Mouse (Mus musculus) gastrocnemius, adult 2 months (tissue): ENCODE measurements around the gene Ank2. TPM values are rescaled to one million over a fixed set of nuclear protein-coding genes. Genes with fewer than 3 reads are reported as not detected.
"Not testable (repeated sequence)": the region's sequence is repeated elsewhere in the genome, so short reads cannot be mapped to it uniquely, and the experiment has no call there.

Source experiments
- DNase-seq: peaks from one replicate; pipeline ENCODE4 v3.0.0; 2022
- H3K27ac ChIP-seq: fragments of 200-600 bp; 2 replicates; pipeline ENCODE4 v1.8.1; 2022; ENCODE audit warnings: mild to moderate bottlenecking
- H3K4me3 ChIP-seq: fragments of 200-600 bp; 2 replicates; pipeline ENCODE4 v1.8.1; 2022; ENCODE audit warnings: mild to moderate bottlenecking, moderate library complexity
- CTCF ChIP-seq: fragments of 200-600 bp; IDR thresholded peaks from 2 replicates; pipeline ENCODE4 v1.8.1; 2022; ENCODE audit warnings: antibody characterized with exemption, mild to moderate bottlenecking, moderate library complexity
- intact Hi-C: fragments of 180-260 bp; cut with DNase I; formaldehyde crosslinking; loops from one replicate; pipeline ENCODE4 v1.15.1; 2025
- total RNA-seq, 2 experiments: library from RNA; stranded (reverse); gene quantifications; 2 replicates each; pipeline ENCODE4 v1.2.3; 2021

Ank2 gene
- total RNA-seq, 2 experiments from 2014 or later: 94.5 to 154 TPM

DNA sequence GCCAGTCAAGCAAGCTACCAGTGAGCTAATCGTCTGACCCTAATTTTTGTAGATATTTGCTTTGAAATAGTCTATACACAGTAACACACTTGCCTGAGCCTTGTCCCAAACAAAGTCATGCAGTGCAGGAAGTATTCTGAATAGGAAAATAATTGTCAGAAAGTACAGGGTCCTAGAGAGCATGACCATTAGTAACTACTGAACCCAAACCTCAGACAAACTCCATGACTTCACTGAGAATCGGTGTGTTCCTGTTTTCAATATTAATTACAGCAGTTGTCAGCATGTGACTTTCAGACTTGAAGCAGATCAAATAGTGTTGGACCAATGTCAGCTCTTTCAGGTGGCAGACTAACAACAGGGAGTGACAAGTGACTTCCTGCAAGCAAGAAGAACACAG, 14.5 kb upstream of the Ank2 start:
- Histone ChIP-seq H3K4me3 (no peak overlapping the region), H3K27ac (no peak overlapping the region)
- no peak for DNase-seq
- intact Hi-C loops: no loop called here
- no peak for TF ChIP-seq CTCF

DNA sequence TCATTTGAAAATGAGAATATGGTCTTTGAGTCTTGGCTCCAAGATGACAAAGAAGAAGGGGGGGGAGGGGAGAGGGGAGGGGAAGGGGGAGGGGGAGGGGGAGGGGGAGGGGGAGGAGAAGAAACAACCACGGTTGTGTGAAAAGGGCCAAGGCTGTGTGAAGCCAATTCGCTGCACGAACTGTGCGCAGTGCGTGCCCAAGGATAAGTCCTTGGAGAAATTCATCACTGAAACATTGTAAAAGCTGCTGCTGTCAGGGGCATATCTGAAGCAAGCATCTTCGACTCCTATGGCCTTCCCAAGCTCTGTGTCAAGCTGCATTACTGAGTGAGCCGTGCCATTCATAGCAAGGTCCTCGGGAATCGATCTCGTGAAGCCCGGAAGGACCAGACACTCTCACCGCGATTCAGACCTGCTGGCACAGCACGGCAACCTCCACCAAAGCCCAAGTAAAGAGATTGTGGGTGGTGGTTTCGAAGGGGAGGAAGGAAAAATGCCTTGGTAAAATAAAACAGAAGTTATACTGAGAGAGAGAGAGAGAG, 13.7 kb upstream of the Ank2 start:
- DNase-seq: no peak
- Histone ChIP-seq H3K4me3 (no peak overlapping the region), H3K27ac (no peak overlapping the region)
- TF ChIP-seq CTCF: no peak
- intact Hi-C loops: no loop called here

DNA sequence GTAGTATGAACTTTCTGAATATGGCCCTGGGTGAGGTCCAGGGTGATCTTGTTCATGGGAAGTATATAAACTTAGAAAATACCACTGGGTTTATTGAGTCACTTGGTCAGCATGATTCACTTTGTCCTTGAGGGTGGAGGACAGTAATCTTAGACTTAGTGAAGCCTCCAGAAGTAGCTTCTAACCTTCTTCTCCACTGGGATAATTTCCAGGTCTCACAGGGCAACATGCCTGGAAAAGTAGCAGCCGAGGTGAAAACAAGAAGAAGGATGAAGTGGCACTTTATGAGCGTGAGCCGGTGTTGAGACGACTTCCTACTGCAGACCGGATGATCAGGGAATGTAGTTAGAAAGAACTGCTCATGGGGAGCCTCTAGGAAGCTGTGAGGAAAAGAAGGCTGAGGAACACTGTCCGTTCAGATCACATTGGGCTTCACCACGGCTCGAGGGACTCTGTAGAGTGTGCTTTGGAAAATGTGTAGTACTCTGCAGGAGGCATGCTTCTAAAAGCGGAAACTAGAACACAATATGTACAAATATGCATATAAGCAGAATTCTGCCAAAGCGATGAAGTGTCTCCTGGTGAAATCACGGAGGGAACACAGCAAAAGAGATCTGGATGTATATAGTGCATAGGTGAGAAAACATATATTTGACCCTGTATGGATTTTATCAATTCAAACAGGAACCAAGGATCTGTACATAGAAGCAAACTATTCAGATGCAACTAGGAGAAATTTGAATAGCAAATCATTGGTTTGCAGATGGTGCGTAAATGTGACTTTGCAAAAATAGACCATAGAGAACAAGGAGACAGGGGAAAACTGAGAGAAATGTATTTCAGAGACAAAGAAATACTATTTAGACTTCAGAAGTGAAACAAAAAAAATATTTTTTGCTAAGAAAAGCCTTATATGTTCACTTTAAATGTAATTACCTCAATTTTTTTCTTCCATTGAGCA, 12.9 kb upstream of the Ank2 start:
- intact Hi-C loops: no loop called here

DNA sequence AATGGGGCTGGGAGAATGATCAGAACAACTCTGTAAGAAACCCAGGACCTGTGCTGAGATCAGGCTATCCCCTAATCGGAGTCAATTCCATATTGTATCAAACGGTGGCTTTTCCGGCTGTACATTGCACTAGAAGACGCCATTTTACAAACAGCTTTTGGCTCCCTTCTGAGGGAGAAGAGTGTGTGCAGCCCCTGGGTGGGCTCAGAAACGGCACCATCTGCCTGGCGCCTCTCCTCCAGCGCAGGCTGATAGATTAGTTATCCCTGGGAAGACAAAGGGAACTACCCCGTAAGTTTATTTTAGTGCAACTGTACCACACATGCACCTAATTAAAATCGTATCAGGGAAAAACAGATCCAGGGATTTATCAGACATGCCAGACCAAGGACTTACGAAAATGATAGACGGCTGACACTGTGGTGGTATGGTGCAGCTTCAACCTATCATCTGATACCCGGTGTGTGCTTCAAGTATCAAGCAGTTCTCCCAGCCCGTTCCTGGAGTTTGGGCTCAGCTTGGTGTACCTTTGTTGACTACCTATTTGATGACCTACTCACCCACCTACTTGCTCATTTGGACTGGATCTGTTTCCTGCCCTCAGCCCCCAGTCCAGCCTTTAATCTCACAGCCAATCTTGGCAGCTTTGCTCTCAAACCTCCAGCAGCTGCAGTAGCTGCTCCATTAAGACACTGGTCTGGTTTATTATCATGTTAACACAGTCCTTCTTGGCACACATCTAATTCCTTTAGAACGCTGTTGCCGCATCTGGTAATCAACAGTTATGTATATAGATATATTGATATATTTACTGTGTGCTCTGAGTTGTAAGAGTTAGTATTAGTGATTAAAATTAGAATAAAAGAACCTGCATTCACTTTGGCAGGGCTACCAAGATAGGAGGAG, 9.0 kb upstream of the Ank2 start:
- TF ChIP-seq CTCF: no peak
- Histone ChIP-seq H3K27ac (no peak overlapping the region), H3K4me3 (no peak overlapping the region)
- DNase-seq: no peak
- intact Hi-C loops: no loop called here

More for the DNA sequence above, 12.9 kb upstream of the Ank2 start:
- peak overlapping the region; percentile 45 for H3K4me3 ChIP-seq
- no peak for TF ChIP-seq CTCF
- peak overlapping the region; percentile 78 for H3K27ac ChIP-seq
- DNase-seq: peak; percentile 76

DNA sequence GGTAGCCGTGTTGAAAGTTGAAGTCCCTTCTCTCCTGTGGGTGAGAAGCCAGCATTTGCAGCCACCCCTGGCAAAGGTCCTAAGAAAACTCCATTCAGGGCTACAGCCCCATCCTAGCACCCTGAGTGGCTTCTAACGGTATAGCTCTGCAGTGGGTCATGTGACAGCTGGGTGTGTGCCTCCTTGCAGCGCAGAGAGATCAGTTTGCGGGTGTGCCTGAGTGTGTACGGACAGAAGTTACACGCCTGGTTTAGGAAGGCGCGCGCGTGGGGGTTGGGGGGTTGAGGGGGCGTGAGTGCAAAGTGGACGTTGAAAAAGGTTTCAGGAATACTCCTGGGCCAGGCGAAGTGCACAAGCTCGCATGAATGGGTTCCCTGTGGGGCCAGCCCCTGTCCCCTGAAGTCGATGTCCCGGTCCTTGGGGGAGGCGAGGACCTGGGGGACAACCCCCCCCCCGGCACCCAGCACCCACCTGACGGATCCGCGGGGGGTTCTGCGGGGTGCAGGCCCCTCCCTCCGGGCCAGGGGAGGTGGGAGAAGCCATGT, 881 bp downstream of the Ank2 start:
- peak overlapping the region; percentile 87 for H3K27ac ChIP-seq
- no peak for TF ChIP-seq CTCF
- peak; percentile 39 for DNase-seq
- intact Hi-C loops: loop anchor here (2.0 to 5.0 kb wide), 2 partner anchors 23 to 39 kb away; no protein-coding TSS in a partner anchor
- peak overlapping the region; percentile 87 for H3K4me3 ChIP-seq

DNA sequence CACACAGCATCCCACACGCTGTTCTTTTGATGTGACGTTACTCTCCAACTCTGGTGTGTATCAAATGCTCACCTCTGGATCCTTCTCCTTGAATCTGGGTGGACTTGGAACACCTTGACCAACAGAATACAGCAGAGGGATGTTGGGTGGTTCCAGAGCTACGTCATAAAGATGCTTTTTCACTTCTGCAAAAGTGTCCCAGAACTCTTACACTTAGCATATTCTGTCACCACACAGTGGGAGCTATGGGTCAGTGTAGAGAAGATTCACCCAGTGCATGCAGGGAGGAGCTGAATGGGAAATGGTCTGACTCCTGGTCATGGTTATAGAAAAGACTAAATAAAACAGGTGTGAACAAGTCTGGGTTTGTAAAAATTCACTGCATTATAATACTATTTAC, 6.5 kb downstream of the Ank2 start:
- H3K27ac ChIP-seq: no peak overlapping the region
- no peak overlapping the region for H3K4me3 ChIP-seq
- intact Hi-C loops: no loop called here
- no peak for TF ChIP-seq CTCF
- DNase-seq: no peak

DNA sequence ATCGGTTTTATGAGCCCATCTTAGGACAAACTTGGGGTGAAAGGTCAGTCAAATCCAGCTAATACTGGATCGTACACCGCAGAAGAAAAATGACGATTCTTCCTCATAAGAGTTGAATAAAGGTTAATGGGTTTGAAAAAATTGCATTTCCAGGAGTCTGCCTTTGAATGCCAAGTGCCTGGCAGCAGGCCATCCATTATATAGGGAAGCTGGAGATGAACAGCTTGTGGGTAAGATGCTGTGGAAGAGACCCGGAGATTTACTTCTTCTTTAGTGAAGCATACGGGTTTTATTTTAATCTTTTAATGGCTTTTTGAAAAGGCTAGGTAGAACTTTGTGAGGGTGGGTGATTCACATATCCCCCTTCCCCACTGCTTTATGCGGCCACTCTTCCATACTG, 11.8 kb downstream of the Ank2 start:
- intact Hi-C loops: no loop called here
- H3K4me3 ChIP-seq: no peak overlapping the region
- no peak overlapping the region for H3K27ac ChIP-seq
- no peak for TF ChIP-seq CTCF
- DNase-seq: no peak

DNA sequence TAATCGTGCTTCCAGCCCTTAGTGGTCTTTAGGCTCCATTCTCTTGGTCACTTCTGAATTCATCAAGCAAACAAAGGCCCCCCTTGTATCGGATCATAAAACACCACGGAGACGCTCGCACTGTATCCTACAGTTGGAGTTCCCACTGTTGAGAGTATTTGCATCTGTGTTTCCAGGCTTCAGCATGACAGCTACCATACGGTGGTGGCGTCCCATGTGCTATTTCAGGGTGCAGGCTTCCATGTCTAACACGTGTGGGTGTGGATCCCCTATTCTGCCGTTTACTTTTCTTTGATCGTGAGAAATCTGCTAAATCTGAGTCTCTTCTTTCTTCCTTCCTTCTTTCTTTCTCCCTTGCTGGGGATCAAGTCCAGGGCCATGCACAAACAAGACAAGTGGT, 14.0 kb downstream of the Ank2 start:
- DNase-seq: no peak
- TF ChIP-seq CTCF: no peak
- no peak overlapping the region for H3K4me3 ChIP-seq
- H3K27ac ChIP-seq: no peak overlapping the region
- intact Hi-C loops: no loop called here

DNA sequence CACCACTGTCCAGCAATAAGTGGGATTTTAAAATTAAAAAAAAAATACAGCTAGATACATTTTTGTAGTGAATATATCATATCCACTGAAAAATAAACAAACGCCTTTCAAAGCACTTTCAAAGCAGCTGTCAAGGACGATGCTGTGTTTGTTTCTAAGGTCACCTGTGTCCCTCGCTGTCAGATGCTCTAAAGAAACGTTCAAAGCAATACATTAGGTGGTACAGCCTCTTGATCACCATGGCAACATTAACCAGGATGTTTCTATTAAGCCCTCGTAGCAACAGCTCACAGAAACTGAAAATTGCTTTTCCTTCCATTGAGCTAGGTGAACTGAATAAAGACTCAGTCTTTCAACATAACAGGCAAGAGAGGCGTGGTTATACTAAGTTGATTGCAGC, 17.5 kb downstream of the Ank2 start:
- no peak for DNase-seq
- no peak for TF ChIP-seq CTCF
- intact Hi-C loops: no loop called here
- H3K27ac ChIP-seq: no peak overlapping the region
- no peak overlapping the region for H3K4me3 ChIP-seq

DNA sequence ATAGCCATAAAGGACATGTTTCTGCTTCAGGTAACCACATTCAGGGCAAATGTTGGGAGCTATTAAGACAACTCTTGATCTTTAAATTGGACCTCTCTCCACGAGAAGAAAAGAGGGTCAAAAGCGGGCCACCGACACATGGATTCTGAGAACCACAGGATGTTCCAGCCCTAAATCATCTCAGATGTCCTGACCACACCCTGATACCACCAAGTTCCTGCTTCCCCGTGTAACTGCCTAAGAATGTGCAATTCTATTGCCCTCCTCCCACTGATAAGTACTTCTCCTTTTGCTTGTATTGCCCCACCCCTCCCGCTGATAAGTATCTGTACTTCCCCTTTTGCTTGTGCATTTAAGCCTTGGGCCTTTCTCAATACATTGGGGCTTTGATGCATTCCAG, 18.8 kb downstream of the Ank2 start:
- DNase-seq, intact Hi-C loops, H3K4me3 ChIP-seq, H3K27ac ChIP-seq: not testable (repeated sequence)

DNA sequence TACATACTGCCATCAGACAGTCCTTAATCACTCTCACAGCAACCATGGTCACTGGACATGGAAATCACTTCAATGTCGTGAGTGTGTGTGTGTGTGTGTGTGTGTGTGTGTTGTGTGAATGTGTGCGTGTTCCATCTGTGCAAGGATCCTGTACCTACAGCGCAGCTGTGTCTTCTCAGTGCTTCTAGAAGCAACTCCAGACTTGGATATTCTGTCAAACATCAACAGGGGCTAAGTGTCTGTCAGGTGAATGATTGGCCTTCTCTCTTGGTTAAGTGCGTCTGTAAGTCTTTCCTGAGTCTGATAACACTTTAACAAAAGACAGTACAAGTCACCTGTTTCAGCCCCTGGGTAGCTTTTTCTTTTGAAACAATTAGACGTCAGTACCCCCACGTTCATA, 25.0 kb downstream of the Ank2 start:
- TF ChIP-seq CTCF: no peak
- no peak overlapping the region for H3K4me3 ChIP-seq
- H3K27ac ChIP-seq: no peak overlapping the region
- DNase-seq: no peak
- intact Hi-C loops: no loop called here

GRCm38 (mm10) chr3:127469164-127469752, 29.9 kb downstream of the Ank2 start:
- DNase-seq: no peak
- Histone ChIP-seq H3K4me3 (no peak overlapping the region), H3K27ac (no peak overlapping the region)
- no peak for TF ChIP-seq CTCF
- intact Hi-C loops: no loop called here
